Comparison of ENCODE assay signal across 25 mouse cellular contexts in the genomic region with DNA sequence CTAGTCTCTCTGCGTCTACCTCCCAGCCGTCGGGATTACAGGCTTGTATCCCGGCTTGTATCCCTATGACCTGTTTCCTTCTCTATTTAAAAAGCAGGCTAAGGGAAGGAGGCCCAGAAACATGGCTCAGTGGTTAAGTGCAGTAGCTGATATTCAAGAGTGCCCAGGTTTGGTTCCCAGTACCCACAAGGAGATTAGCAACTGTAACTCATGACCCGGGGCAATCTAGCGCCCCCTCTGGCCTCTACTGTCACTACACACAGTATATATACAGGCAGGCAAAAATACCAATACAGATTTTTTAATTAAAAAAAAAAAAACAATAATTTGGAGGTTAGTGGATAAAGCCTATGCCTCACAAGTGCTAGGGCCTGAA. TPM values are rescaled to one million over a fixed set of nuclear protein-coding genes. Genes with fewer than 3 reads are reported as not detected.
DNase-seq lines count a peak whose midpoint lies in the region; ATAC-seq and TF ChIP-seq lines count a peak whose summit lies in the region.
"Had no signal": no experiment of that assay in that cellular context is flagged by ENCODE, and none has a peak within 500 bp of the region (broad histone marks: within the 10 kb centered on the region; RNA-seq: fewer than 3 reads in every experiment).

No protein-coding gene starts in this region.

- no peak overlapping the region for H3K4me3 ChIP-seq in layer of hippocampus, adult 2 months
- peak overlapping the region; percentile 69 for H3K4me3 ChIP-seq in E14TG2a.4 (replicated peaks; ENCODE audit: low read length)
- H3K4me3 ChIP-seq in bone marrow macrophage, adult 2 months (ENCODE audit: insufficient read depth, low read length) = 0 out of 2 replicates have a peak overlapping the region, but pooled peaks have one; percentile 44
- H3K4me3 ChIP-seq: hindbrain, embryonic 13.5 days; limb, embryonic 13.5 days; midbrain, embryonic 13.5 days; neural tube, embryonic 13.5 days had no signal

- peak; percentile 34 for TF ChIP-seq CTCF in layer of hippocampus, adult 2 months (conservative IDR thresholded peaks at IDR 0.05)
- TF ChIP-seq CTCF in E14TG2a.4 (conservative IDR thresholded peaks at IDR 0.05; ENCODE audit: low read length) = peak; percentile 84
- TF ChIP-seq CTCF in bone marrow macrophage, adult 2 months (IDR thresholded peaks at IDR 0.05; ENCODE audit: low read depth, low read length) = no peak

- TF ChIP-seq POLR2A in bone marrow macrophage, adult 2 months (IDR thresholded peaks at IDR 0.05; ENCODE audit: borderline replicate concordance, low read depth, low read length) = no peak

- no peak for DNase-seq in layer of hippocampus, adult 2 months (ENCODE audit: low spot score in 2 of 2)
- no peak for DNase-seq in layer of hippocampus, postnatal 36 days
- DNase-seq in B cell, adult 2 months = peak; percentile 14 to 25
- no peak for DNase-seq in cerebellum, adult 18-20 months
- no peak for DNase-seq in right cerebral cortex, postnatal 25 days
- DNase-seq: adrenal gland, adult 8-10 months; cerebellum, adult 8-10 months; cerebellum, postnatal 36 days; gastrocnemius, postnatal 36 days; heart, postnatal 36 days; kidney, adult 8-10 months; kidney, postnatal 10 days; right cerebral cortex, adult 18-20 months had no signal

- H3K27ac ChIP-seq in layer of hippocampus, adult 2 months = no peak overlapping the region
- no peak overlapping the region for H3K27ac ChIP-seq in bone marrow macrophage, adult 2 months (ENCODE audit: insufficient read depth, low read depth, low read length)
- H3K27ac ChIP-seq: hindbrain, embryonic 13.5 days; limb, embryonic 13.5 days; liver, embryonic 15.5 days; midbrain, embryonic 13.5 days; neural tube, embryonic 13.5 days had no signal

- H3K4me1 ChIP-seq in E14TG2a.4 (replicated peaks; ENCODE audit: low read depth, low read length) = peaks cover 30% of the 10 kb centered on the region
- peaks cover 8% of the 10 kb centered on the region for H3K4me1 ChIP-seq in bone marrow macrophage, adult 2 months (ENCODE audit: control insufficient read depth, insufficient read depth, low read length)
- H3K4me1 ChIP-seq: liver, embryonic 15.5 days had no signal

- ATAC-seq in erythroid progenitor cell, adult 5-6 weeks (replicated peaks; ENCODE audit: low FRiP score, poor library complexity, severe bottlenecking) = no peak
- ATAC-seq: activated CD4-positive, CD25-positive, alpha-beta regulatory T cell, adult 4 months; inflammation-experienced regulatory T-cells, adult 6 months; Patski had no signal

- no peaks in the 10 kb centered on the region for H3K36me3 ChIP-seq in E14TG2a.4 (ENCODE audit: insufficient read depth, low read length)
- H3K36me3 ChIP-seq: hindbrain, embryonic 13.5 days; limb, embryonic 13.5 days; liver, embryonic 15.5 days; midbrain, embryonic 13.5 days; neural tube, embryonic 13.5 days had no signal

- H3K9me3 ChIP-seq in E14TG2a.4 (ENCODE audit: low read length) = no peaks in the 10 kb centered on the region
- H3K9me3 ChIP-seq: hindbrain, embryonic 13.5 days; limb, embryonic 13.5 days; liver, embryonic 15.5 days; midbrain, embryonic 13.5 days; neural tube, embryonic 13.5 days had no signal

- peaks cover 8% of the 10 kb centered on the region for H3K27me3 ChIP-seq in E14TG2a.4 (ENCODE audit: insufficient read depth, low read length)
- H3K27me3 ChIP-seq: hindbrain, embryonic 13.5 days; limb, embryonic 13.5 days; midbrain, embryonic 13.5 days; Patski had no signal

RNA-seq across cellular contexts. Expression of a gene that starts 18.2 kb away (rescaled TPM):
- 10 to 100 TPM; 13.6 to 15.0 TPM for total RNA-seq in layer of hippocampus, adult 2 months (2021)
- 10 to 100 TPM; 17.1 to 17.9 TPM for total RNA-seq in layer of hippocampus, postnatal 36 days (2021)
- not detected in 2 replicates for polyA plus RNA-seq in bone marrow macrophage, adult 2 months (2012; ENCODE audit: insufficient read depth, insufficient read length, missing spikeins)
- not detected in 2 replicates for total RNA-seq in erythroid progenitor cell, adult 5-6 weeks (2015; ENCODE audit: low replicate concordance)
- total RNA-seq in erythroid progenitor cell, adult 5-6 weeks (2017; ENCODE audit: low replicate concordance) = 1.8 TPM in 1 of 2 replicates, not detected in the other
- polyA plus RNA-seq: activated CD4-positive, CD25-positive, alpha-beta regulatory T cell, adult 4 months; heart, embryonic 14.5 days; inflammation-experienced regulatory T-cells, adult 6 months had no signal

RNA-seq across cellular contexts. Expression of a gene that starts 44.4 kb away (rescaled TPM):
- 100 to 1,000 TPM; 144 to 148 TPM for total RNA-seq in layer of hippocampus, adult 2 months (2021)
- 100 to 1,000 TPM; 121 to 130 TPM for total RNA-seq in layer of hippocampus, postnatal 36 days (2021)
- polyA plus RNA-seq in bone marrow macrophage, adult 2 months (2012; ENCODE audit: insufficient read depth, insufficient read length, missing spikeins) = 35.7 and 44.4 TPM in 2 replicates
- total RNA-seq in erythroid progenitor cell, adult 5-6 weeks (2015; ENCODE audit: low replicate concordance) = 84.0 and 90.5 TPM in 2 replicates
- 159 and 162 TPM in 2 replicates for total RNA-seq in erythroid progenitor cell, adult 5-6 weeks (2017; ENCODE audit: low replicate concordance)

Comparison
In these comparisons a context has a peak if more than half of its experiments do, and no peak if none do; other contexts are left out.
1. DNase-seq: peak in B cell, adult 2 months (2 of 2); none in layer of hippocampus, adult 2 months (0 of 2), layer of hippocampus, postnatal 36 days (0 of 2), cerebellum, adult 18-20 months (0 of 2) and right cerebral cortex, postnatal 25 days (single experiment).
2. RNA of a gene that starts 18.2 kb away (total RNA-seq): 17.1 to 17.9 TPM in layer of hippocampus, postnatal 36 days and 13.6 to 15.0 TPM in layer of hippocampus, adult 2 months; 1.8 TPM in erythroid progenitor cell, adult 5-6 weeks; every median in the first group is over 4 times any median in the second.